Mouse (Mus musculus) brain, embryonic 14.5 days (tissue): ENCODE data around the gene Paxbp1.

Source experiments
- CTCF ChIP-seq: fragments of 200-500 bp; IDR thresholded peaks from 2 replicates; pipeline ENCODE4 v1.5.1; 2012; ENCODE audit warnings: inconsistent platforms, mild to moderate bottlenecking, moderate library complexity, borderline replicate concordance; ENCODE audit not compliant: insufficient read depth, insufficient read length; ENCODE audit errors: extremely low read depth
- POLR2A ChIP-seq: fragments of 200-500 bp; IDR thresholded peaks from 2 replicates; pipeline ENCODE4 v1.6.1; 2012; ENCODE audit warnings: mild to moderate bottlenecking, inconsistent platforms, borderline replicate concordance; ENCODE audit not compliant: poor library complexity, insufficient read depth, insufficient read length, severe bottlenecking; ENCODE audit errors: extremely low read depth

- TF ChIP-seq CTCF (no peak), POLR2A (no peak)
These were observed 20.4 kb upstream of the Paxbp1 start for GRCm38 (mm10) chr16:91064583-91065365.
